Mouse (Mus musculus) heart, embryonic 10.5 days (tissue): ENCODE measurements at regions not wholly inside any gene's neighbourhood (a gene's known extent, or its start where the extent isn't known, plus 50 kb on each side); places are given as distances from the start of the nearest gene placed in this dataset.

Source experiments
- DNase-seq: peaks from one replicate; pipeline ENCODE4 v3.0.0-alpha.2; 2017; ENCODE audit warnings: low spot score
- H3K27ac ChIP-seq: fragments of 300-500 bp; sonication (generic); 2 replicates; pipeline ENCODE4 v1.5.1; 2016; ENCODE audit warnings: mild to moderate bottlenecking
- H3K27me3 ChIP-seq: fragments of 300-500 bp; sonication (generic); 2 replicates; pipeline ENCODE4 v1.6.1; 2016; ENCODE audit warnings: mild to moderate bottlenecking; ENCODE audit not compliant: poor library complexity, insufficient read depth, severe bottlenecking
- H3K36me3 ChIP-seq: fragments of 300-500 bp; sonication (generic); 2 replicates; pipeline ENCODE4 v1.6.1; 2016; ENCODE audit warnings: mild to moderate bottlenecking, moderate library complexity
- H3K4me1 ChIP-seq: fragments of 300-500 bp; sonication (generic); 2 replicates; pipeline ENCODE4 v1.6.1; 2016; ENCODE audit warnings: mild to moderate bottlenecking
- H3K4me3 ChIP-seq: fragments of 300-500 bp; sonication (generic); 2 replicates; pipeline ENCODE4 v1.5.1; 2016; ENCODE audit warnings: mild to moderate bottlenecking, moderate library complexity
- H3K9me3 ChIP-seq: fragments of 300-500 bp; sonication (generic); 2 replicates; pipeline ENCODE4 v1.6.1; 2016; ENCODE audit warnings: mild to moderate bottlenecking, moderate library complexity
- WGBS: fragments of 180-500 bp; shearing (Covaris S2); methylation state at CpG from one replicate; pipeline ENCODE4 v1.1.7; 2016; 5-methylcytosine and 5-hydroxymethylcytosine counted together

DNA sequence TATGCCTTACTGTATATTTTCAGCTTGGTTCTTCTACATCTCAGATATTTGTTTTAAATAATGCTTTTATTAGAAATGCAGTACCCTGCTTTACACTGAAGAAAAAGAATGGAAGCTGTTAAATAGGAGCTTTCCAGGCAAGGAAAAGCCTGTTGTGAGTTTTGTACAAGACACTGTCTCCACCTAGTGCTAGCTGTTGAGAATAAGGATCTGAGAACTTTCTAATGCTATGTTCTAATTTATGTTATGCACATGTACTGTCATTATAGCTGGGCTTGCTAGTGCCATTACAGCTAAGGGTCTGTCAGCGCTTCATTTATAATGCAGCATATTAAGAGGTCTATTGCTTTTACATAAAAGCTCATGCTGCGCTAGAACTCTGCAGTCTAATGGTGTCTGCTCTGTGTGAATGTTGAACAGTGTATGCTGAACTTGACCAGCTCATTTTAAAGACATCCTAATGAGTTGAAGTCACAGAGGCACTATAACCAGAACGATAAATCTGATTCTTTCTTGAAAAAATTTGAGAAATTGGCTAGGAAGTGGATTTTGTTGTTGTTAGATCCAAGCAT, 315.4 kb upstream of the Dnajc24 start:
- Histone ChIP-seq H3K36me3 (no peaks in the 10 kb centered on the region), H3K9me3 (no peaks in the 10 kb centered on the region), H3K27me3 (no peaks in the 10 kb centered on the region), H3K4me3 (no peak overlapping the region), H3K27ac (no peak overlapping the region), H3K4me1 (no peaks in the 10 kb centered on the region)
- DNase-seq = no peak
- 82% methylated on average over 3 of the region's 3 CpGs for WGBS

DNA sequence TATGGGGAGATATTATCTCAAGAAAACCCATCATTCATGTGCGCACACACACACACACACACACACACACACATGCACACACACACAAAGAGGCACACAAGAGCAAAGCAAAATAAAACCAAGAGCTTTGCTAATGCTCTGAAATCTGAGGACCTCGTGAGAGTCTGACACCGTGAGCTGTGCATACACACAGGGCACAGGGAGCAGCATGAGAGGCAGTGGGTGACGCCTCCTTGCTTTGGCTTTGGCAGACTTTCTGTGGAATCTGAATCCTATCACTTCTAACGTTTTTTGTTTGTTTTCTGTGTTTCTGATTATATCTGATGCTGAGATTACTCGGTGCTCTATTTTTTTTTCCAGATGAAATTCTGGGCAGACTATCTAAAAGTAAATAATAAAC, 343.4 kb upstream of the Dnajc24 start:
- Histone ChIP-seq H3K4me3 (no peak overlapping the region), H3K27me3 (no peaks in the 10 kb centered on the region), H3K27ac (no peak overlapping the region), H3K4me1 (no peaks in the 10 kb centered on the region), H3K9me3 (no peaks in the 10 kb centered on the region), H3K36me3 (no peaks in the 10 kb centered on the region)
- 70% methylated on average over 6 of the region's 6 CpGs for WGBS
- DNase-seq = no peak

DNA sequence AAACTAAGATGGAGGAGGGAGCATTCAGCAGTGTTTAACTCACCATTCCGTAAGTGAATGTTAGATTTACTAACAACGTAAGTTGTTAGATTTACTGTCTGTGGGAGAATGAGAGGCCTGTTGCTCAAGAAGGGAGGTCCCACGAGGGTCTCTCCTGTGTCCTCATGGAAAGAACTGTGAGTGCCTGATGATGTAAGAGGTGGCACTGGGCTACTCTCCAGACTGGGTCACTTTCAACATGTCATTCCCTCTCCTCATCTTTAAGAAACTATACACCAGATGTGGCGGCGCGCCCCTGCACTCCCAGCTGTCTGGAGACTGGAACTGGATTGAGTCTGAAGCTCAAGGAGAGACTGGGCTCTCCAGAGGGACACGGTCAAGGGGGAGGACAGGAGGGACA, 343.9 kb upstream of the Dnajc24 start:
- Histone ChIP-seq H3K27ac (no peak overlapping the region), H3K36me3 (no peaks in the 10 kb centered on the region), H3K4me3 (no peak overlapping the region), H3K4me1 (no peaks in the 10 kb centered on the region), H3K9me3 (no peaks in the 10 kb centered on the region), H3K27me3 (no peaks in the 10 kb centered on the region)
- DNase-seq = no peak
- 81% methylated on average over 7 of the region's 7 CpGs for WGBS

DNA sequence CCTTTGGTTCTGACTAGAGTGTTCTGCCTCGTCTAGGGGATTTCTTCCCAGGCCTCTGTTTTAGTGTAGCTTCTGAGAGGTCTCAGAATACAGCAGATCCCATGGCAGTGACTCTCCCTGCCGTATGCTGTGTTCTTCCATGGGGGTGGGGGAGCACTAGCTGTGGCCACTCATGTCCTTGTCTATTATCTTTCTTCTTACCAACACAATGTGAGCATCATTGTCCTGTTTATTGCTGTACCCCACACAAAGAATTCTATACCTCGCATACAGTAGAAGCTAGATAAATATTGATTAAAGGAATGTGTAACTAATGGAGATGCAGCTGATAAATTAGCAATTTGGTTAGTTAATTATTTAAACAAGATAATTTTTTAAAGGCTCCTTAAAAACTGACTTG, 337.5 kb upstream of the Mpped2 start:
- Histone ChIP-seq H3K4me3 (no peak overlapping the region), H3K36me3 (no peaks in the 10 kb centered on the region), H3K9me3 (no peaks in the 10 kb centered on the region), H3K27me3 (0 out of 2 replicates have a peak, but pooled peaks cover 4% of the 10 kb centered on the region), H3K27ac (no peak overlapping the region), H3K4me1 (peaks cover 11% of the 10 kb centered on the region)
- 66% methylated on average over 3 of the region's 3 CpGs for WGBS
- no peak for DNase-seq

DNA sequence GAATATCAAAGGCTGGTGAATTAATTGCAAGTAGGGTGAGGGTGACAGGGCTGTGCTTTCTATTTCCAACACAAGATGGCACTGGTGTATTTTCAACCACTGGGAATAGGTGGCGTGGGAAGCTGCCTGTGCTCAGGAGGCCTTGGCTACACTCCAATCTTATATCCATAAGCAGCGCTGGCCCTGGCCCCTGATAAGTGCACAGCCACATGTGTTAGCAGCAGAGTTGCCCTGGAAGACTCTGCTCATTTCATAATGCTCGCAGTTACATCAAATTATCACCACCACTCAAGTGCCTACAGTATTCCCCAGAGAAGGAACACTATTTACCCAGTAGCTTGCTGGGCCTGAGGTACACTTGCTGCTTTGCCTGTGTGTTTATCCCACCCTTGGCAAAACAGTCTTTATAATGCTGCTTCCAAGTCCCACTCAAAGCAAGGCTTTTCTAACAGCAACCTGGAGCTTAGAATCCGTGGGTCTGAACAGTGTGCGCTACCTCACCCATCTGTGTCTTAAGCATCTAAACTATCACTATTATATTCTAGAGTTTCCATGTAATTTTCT, 337.0 kb upstream of the Mpped2 start:
- no peak overlapping the region for H3K27ac ChIP-seq

DNA sequence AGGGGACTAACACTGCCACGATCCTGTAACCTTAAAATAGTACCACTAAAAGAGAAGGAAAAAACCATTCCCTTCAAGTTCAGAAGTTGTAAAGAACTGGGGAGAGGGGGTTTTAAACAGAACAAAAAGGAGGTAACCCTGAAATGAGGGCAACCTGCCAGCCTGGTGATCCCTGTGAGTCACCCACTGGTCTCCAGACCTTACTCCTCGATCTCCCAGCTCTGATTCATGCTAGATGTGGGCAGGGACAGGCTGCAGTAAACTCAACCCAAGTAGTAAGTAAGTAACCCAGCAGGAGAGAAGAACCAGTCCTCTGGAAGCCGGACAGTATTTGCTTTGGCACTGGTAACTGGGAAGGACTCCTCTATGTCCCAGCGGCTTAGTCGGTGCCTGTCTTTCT, 324.4 kb upstream of the Mpped2 start:
- Histone ChIP-seq H3K4me1 (peaks cover 7% of the 10 kb centered on the region), H3K36me3 (no peaks in the 10 kb centered on the region), H3K27ac (no peak overlapping the region), H3K4me3 (no peak overlapping the region), H3K9me3 (no peaks in the 10 kb centered on the region), H3K27me3 (no peaks in the 10 kb centered on the region)
- 79% methylated on average over 5 of the region's 5 CpGs for WGBS
- DNase-seq = no peak

More for the DNA sequence above, 337.0 kb upstream of the Mpped2 start:
- H3K9me3 ChIP-seq = no peaks in the 10 kb centered on the region
- DNase-seq = peak; percentile 88
- H3K4me1 ChIP-seq = peaks cover 11% of the 10 kb centered on the region
- no peak overlapping the region for H3K4me3 ChIP-seq
- H3K27me3 ChIP-seq = 0 out of 2 replicates have a peak, but pooled peaks cover 4% of the 10 kb centered on the region
- H3K36me3 ChIP-seq = no peaks in the 10 kb centered on the region
- 41% methylated on average over 5 of the region's 5 CpGs for WGBS

DNA sequence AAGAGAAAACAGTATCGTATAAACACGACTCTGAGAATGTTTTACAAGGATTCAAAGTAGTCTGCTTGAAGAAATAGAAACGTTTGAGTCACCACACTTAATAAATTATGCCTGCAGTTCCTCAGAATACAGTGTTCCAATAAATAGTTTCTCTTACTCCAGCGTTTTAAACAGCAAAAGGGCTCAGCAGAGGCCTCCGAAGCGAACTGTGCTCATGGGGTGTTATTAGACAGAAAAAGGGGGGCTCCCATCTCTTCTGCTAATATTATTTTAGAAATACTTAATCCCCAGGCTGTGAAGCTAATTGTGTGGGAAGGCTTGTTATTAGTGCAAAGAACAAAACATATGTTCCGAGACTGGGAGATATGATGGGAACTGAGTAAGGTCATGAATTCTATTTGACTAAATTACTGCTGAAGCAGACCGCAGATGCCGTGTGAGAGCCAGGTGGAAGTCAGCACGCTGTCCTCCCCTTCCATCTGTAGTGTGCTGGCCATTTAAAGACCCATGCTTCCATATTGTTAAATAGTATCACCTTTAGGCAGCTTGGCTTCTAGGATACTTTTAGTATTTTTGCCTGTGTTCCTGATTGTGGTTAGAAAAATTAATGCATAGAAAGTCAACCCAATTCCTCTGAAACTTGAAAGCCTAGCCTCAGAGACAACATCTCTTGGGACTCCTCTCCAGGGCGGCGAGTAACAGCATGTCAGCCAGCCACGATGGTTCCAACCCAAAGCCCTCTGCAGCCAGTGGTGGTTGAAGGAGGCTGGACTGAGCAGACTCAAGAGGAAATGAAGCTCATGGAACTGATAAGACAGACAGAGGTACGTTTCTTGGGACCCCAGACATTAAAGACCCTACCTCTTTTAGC, 309.4 kb upstream of the Mpped2 start:
- H3K27me3 ChIP-seq = no peaks in the 10 kb centered on the region
- no peaks in the 10 kb centered on the region for H3K9me3 ChIP-seq
- H3K4me1 ChIP-seq = no peaks in the 10 kb centered on the region
- DNase-seq = no peak
- WGBS = 78% methylated on average over 14 of the region's 14 CpGs
- no peak overlapping the region for H3K27ac ChIP-seq
- no peaks in the 10 kb centered on the region for H3K36me3 ChIP-seq
- H3K4me3 ChIP-seq = no peak overlapping the region

DNA sequence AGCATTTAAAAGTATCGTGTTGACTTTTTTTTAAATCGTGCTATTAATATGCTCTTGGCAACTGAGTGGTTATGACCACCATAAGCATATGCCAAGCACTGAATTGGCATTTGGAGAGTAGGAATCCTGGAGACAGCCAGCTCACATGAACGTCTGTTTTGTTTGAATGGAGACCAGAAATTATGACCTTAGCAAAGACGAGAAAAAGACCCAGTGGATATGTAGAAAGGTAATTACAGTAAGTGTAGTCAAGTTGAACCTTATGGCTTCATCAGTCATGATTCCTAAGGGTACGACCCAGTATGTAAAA, 308.8 kb upstream of the Mpped2 start:
- 84% methylated on average over 5 of the region's 5 CpGs for WGBS
- Histone ChIP-seq H3K27ac (no peak overlapping the region), H3K36me3 (no peaks in the 10 kb centered on the region), H3K4me1 (no peaks in the 10 kb centered on the region), H3K27me3 (no peaks in the 10 kb centered on the region), H3K4me3 (no peak overlapping the region), H3K9me3 (no peaks in the 10 kb centered on the region)
- no peak for DNase-seq

DNA sequence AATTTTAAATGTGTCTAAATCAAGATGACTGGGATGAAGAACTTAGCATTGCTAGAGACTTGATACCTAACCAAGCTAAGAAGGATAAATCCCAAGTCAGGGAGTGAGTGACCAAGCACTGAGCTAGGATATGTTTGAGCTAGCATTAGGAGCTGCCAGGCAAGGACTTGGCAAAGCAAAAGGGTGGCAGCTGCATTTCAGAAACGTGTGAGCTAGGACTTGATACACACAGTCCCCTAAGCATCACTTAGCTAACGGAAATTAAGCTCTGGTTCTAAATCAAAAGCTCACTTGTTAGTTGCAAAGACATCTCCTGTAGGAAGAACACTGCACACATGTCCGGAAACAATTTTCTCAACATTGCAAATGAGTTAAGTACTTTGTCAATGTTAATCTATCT, 308.2 kb upstream of the Mpped2 start:
- DNase-seq = no peak
- H3K4me3 ChIP-seq = no peak overlapping the region
- WGBS = 76% methylated on average over 3 of the region's 3 CpGs
- H3K27me3 ChIP-seq = no peaks in the 10 kb centered on the region
- no peaks in the 10 kb centered on the region for H3K4me1 ChIP-seq
- H3K27ac ChIP-seq = no peak overlapping the region
- H3K9me3 ChIP-seq = no peaks in the 10 kb centered on the region
- H3K36me3 ChIP-seq = no peaks in the 10 kb centered on the region

DNA sequence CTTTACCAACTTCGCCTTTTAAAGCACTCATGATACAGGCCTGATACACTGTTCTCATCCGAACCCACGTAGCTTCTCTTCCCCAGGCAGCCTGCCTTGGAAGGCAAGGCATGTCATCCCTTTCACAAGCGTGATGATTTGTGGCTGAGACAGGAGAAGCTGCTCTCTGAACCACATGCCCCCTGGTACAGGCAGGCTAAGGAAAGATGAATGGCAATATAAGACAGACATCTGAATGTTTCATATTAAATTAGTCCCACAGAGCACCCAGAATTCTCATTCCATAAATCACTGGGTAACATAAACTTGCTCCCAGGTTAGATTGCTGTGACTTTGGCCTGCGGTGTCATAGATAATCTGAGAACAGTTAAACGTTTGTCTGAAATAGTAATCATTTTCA, 280.9 kb upstream of the Mpped2 start:
- H3K4me1 ChIP-seq = no peaks in the 10 kb centered on the region
- no peaks in the 10 kb centered on the region for H3K27me3 ChIP-seq
- DNase-seq = peak; percentile 17
- no peak overlapping the region for H3K4me3 ChIP-seq
- WGBS = 76% methylated on average over 6 of the region's 6 CpGs
- no peak overlapping the region for H3K27ac ChIP-seq
- H3K36me3 ChIP-seq = no peaks in the 10 kb centered on the region
- H3K9me3 ChIP-seq = no peaks in the 10 kb centered on the region

DNA sequence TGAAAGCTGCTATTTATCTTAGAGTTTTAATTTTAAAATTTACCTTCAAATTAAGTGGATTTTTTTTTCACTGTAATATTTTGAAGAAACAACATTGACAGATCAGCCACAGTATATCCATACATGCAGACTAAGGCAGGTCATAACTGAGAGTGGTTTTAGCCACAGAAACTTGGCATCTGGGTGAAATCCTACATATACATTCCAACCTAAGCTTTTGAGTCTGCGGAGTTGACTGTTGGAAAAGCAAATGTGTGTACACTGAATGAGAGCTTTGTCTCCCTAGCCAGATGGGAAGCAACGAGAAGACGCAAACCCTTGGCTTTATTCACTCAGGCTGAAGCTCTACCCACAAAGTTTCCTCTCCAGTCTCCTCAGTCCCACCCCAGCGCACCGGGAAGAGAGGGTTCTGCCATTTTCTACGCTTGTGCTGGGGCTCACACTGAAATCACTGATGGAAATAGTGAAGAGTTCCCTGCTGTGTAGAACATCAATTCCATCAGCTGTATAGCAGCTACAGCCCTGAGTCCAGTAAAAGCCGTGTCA, 277.5 kb upstream of the Mpped2 start:
- Histone ChIP-seq H3K36me3 (no peaks in the 10 kb centered on the region), H3K27me3 (no peaks in the 10 kb centered on the region), H3K4me1 (no peaks in the 10 kb centered on the region), H3K27ac (no peak overlapping the region), H3K4me3 (no peak overlapping the region), H3K9me3 (no peaks in the 10 kb centered on the region)
- peak; percentile 67 for DNase-seq
- WGBS = 83% methylated on average over 7 of the region's 7 CpGs

DNA sequence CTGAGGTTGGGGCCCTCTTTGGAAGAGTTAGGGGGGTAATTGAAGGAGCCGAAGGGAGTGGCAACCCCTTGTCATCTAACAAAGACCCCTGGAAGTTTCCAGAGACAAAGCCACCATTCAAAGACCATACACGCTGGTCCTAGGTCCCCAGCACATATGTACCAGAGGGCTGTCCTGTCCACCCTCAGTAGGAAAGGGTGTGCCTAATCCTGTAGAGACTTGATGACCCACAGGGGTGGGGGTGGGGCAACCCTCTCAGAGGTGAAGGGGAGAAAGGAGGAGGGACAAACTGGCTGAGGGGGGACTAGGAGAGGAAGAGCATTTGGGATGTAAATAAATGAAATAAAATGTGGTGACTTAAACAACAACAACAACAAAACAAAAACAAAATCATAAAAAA, 274.9 kb upstream of the Mpped2 start:
- Histone ChIP-seq H3K9me3 (no peaks in the 10 kb centered on the region), H3K4me1 (no peaks in the 10 kb centered on the region), H3K4me3 (no peak overlapping the region), H3K27ac (no peak overlapping the region), H3K27me3 (no peaks in the 10 kb centered on the region), H3K36me3 (no peaks in the 10 kb centered on the region)
- DNase-seq = peak; percentile 46
- 70% methylated on average over 2 of the region's 2 CpGs for WGBS

DNA sequence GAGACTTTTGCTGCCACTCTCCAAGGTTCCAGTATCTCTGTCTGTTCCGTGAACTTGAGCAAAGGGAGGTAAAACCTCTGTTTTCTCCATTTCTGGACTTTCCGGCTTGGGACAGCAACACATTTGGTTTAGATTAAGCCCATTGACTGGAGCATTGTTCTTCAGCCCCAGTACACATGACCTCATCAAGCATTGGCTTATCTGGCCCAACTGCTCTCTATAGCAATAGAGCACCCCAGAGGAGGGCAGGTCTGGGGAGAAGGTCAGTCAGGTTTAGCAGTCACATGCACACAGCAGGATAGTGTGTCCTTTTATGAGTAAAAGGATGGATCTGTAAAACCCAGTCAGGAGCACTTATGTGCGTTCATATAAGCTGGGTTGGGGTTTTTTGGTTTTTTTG, 268.1 kb upstream of the Mpped2 start:
- Histone ChIP-seq H3K27ac (no peak overlapping the region), H3K27me3 (no peaks in the 10 kb centered on the region), H3K9me3 (no peaks in the 10 kb centered on the region), H3K36me3 (no peaks in the 10 kb centered on the region), H3K4me3 (no peak overlapping the region), H3K4me1 (no peaks in the 10 kb centered on the region)
- peak; percentile 25 for DNase-seq
- WGBS = 66% methylated on average over 3 of the region's 3 CpGs
